Mouse (Mus musculus) forebrain, postnatal 0 days (tissue): ENCODE measurements around the gene Tph1. TPM values are rescaled to one million over a fixed set of nuclear protein-coding genes. Genes with fewer than 3 reads are reported as not detected.
A peak's percentile ranks its signal among the peaks of the same experiment; 100 is the strongest.

Source experiments
- ATAC-seq: fragments of 200-750 bp; cut with Nextera tagmentation; 2 replicates; pipeline ENCODE4 v1.8.0; 2017; ENCODE audit warnings: mild to moderate bottlenecking, moderate library complexity
- DNase-seq: peaks from one replicate; pipeline ENCODE4 v3.0.0-alpha.2; 2015
- H3K27ac ChIP-seq: fragments of 300-500 bp; sonication (generic); 2 replicates; pipeline ENCODE4 v1.5.1; 2014; ENCODE audit warnings: low read depth, mild to moderate bottlenecking, antibody characterized with exemption, low read length, moderate library complexity, mixed read lengths
- H3K27me3 ChIP-seq: fragments of 300-500 bp; sonication (generic); 2 replicates; pipeline ENCODE4 v1.6.1; 2014; ENCODE audit warnings: mild to moderate bottlenecking, low read length, mixed read lengths; ENCODE audit not compliant: insufficient read depth
- H3K36me3 ChIP-seq: fragments of 300-500 bp; sonication (generic); 2 replicates; pipeline ENCODE4 v1.6.1; 2014; ENCODE audit warnings: mild to moderate bottlenecking, moderate library complexity; ENCODE audit not compliant: insufficient read depth
- H3K4me1 ChIP-seq: fragments of 300-500 bp; sonication (generic); 2 replicates; pipeline ENCODE4 v1.6.1; 2014; ENCODE audit warnings: antibody characterized with exemption; ENCODE audit not compliant: insufficient read depth
- H3K4me2 ChIP-seq: fragments of 300-500 bp; sonication (generic); 2 replicates; pipeline ENCODE4 v1.6.1; 2014; ENCODE audit warnings: low read depth, mild to moderate bottlenecking, moderate library complexity
- H3K4me3 ChIP-seq: fragments of 300-500 bp; sonication (generic); 2 replicates; pipeline ENCODE4 v1.5.1; 2014; ENCODE audit warnings: low read depth, low read length, mixed read lengths
- H3K9ac ChIP-seq: fragments of 300-500 bp; sonication (generic); 2 replicates; pipeline ENCODE4 v1.6.1; 2014; ENCODE audit warnings: mild to moderate bottlenecking
- H3K9me3 ChIP-seq: fragments of 300-500 bp; sonication (generic); 2 replicates; pipeline ENCODE4 v1.6.1; 2016; ENCODE audit warnings: low read length
- CTCF ChIP-seq: sonication (generic); IDR thresholded peaks from 2 replicates; pipeline ENCODE4 v1.5.1; 2016; ENCODE audit warnings: antibody characterized with exemption, control low read depth, low read depth
- WGBS: fragments of 180-500 bp; shearing (Covaris S2); extraction: QIAGEN DNeasy Blood & Tissue Kit; methylation state at CpG from one replicate; pipeline ENCODE4 v1.1.7; 2014; 5-methylcytosine and 5-hydroxymethylcytosine counted together
- polyA plus RNA-seq: library from polyadenylated mRNA; unstranded; fragments of >200 nt; fragmentation: Nextera tagmentation; extraction: Ambion mirVana; gene quantifications from 2 replicates; pipeline ENCODE4 v1.2.1, GENCODE M21; 2015
- total RNA-seq: library from RNA; depleted of rRNA; stranded (reverse); fragments of >200 nt; gene quantifications from 2 replicates; pipeline ENCODE4 v1.2.3, GENCODE M21; 2014; rRNA removed

Gene Tph1
- total RNA-seq = 1.3 and 3.6 TPM in 2 replicates
- 0.99 and 1.9 TPM in 2 replicates for polyA plus RNA-seq

- no peak within 1 kb of the TSS for H3K4me2 ChIP-seq
- no peak for ATAC-seq
- no peaks in the 10 kb centered on the region for H3K9me3 ChIP-seq
- WGBS = 67% methylated on average over 10 of the region's 10 CpGs
- peak within 1 kb of the TSS; percentile 59; the same call in 1 of the 2 replicates for H3K27ac ChIP-seq
- H3K4me3 ChIP-seq = no peak within 1 kb of the TSS
- TF ChIP-seq CTCF = no peak
- H3K9ac ChIP-seq = no peak within 1 kb of the TSS
- no peak for DNase-seq
- no peaks in the 10 kb centered on the region for H3K27me3 ChIP-seq
- no peaks in the 10 kb centered on the region for H3K36me3 ChIP-seq
- peaks cover 5% of the 10 kb centered on the region; the same call in 1 of the 2 replicates for H3K4me1 ChIP-seq
These were observed at the start of gene Tph1 for GRCm38 (mm10) chr7:46672160-46672672. TSS of gene Tph1 (minus strand) at chr7:46672537.

DNA sequence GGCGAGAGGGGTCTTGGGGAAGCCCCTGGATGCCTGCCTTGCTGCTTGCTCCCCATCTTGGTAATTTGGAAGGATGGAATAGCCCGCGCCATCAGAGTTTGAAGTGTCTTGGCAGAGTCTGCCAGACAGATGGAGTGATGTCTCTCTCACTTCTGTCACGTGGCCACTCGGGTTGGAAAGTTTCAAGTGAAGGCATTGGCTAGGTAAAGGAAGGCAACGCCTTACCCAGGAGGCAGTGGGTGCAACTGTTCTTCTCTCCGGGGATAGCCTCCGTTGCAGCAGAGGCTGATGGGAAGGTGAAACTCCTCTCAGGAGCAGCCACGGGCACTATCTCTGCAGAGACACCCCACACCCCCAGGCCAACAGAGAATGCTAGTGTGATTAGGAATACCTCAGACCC is 48.1 kb upstream of the Tph1 start:
- Histone ChIP-seq H3K27ac (no peak overlapping the region), H3K27me3 (no peaks in the 10 kb centered on the region), H3K4me3 (no peak overlapping the region), H3K4me2 (no peak overlapping the region), H3K4me1 (no peaks in the 10 kb centered on the region), H3K36me3 (no peaks in the 10 kb centered on the region), H3K9me3 (no peaks in the 10 kb centered on the region), H3K9ac (no peak overlapping the region)
- 54% methylated on average over 9 of the region's 9 CpGs for WGBS
- TF ChIP-seq CTCF = no peak
- DNase-seq = peak; percentile 46
- peak; percentile 42 for ATAC-seq

DNA sequence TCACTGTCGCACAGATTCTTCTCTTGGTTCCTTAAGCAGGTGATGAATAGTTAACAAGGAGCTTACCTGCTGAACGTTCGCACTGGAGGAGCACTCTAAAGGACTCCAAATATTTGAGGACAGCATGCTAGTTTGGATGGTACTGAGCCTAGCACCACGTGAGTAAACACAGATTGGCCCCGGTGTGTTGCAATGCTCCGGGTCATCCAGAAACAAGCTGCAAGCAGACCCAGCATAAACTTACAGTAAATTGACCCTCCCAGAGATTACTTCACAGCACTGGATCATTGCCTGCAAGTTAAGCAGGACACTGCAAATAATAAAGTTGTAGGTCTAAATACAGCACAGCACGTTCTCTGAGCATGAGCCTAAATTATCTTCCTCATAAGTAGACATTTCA is 47.2 kb upstream of the Tph1 start:
- Histone ChIP-seq H3K9ac (no peak overlapping the region), H3K4me3 (no peak overlapping the region), H3K36me3 (no peaks in the 10 kb centered on the region), H3K9me3 (no peaks in the 10 kb centered on the region), H3K4me1 (no peaks in the 10 kb centered on the region), H3K4me2 (no peak overlapping the region), H3K27me3 (no peaks in the 10 kb centered on the region), H3K27ac (no peak overlapping the region)
- DNase-seq (no peak), ATAC-seq (no peak)
- no peak for TF ChIP-seq CTCF
- WGBS = 80% methylated on average over 7 of the region's 7 CpGs

- Histone ChIP-seq H3K27me3 (no peaks in the 10 kb centered on the region), H3K36me3 (no peaks in the 10 kb centered on the region), H3K9me3 (no peaks in the 10 kb centered on the region), H3K4me3 (no peak overlapping the region), H3K27ac (peak overlapping the region; percentile 15; the same call in 1 of the 2 replicates), H3K9ac (no peak overlapping the region), H3K4me2 (no peak overlapping the region), H3K4me1 (no peaks in the 10 kb centered on the region)
- no peak for TF ChIP-seq CTCF
- ATAC-seq = peak; percentile 90
- 59% methylated on average over 7 of the region's 7 CpGs for WGBS
- DNase-seq = peak; percentile 56
These were observed 46.4 kb upstream of the Tph1 start for GRCm38 (mm10) chr7:46718591-46719270.

DNA sequence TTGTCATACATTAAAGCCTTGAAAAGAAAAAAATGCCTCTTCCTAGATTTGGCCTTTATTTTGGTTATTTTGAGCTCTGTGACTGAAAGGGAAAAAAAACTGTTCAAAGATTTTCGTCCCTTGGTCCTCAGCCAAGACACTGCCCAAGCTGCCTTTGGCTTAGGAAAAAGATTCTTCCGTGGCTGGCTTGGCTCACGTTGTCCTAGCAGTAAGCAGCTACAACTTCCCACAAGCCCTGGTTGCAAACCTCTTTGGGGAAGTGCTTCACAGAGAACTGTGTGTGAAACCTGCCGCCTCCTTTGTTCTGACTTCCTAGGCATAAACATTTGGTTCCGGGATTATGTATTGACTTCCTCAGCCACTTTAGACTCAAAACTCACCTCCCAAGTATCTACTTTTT is 44.6 kb upstream of the Tph1 start:
- Histone ChIP-seq H3K9ac (no peak overlapping the region), H3K27ac (no peak overlapping the region), H3K9me3 (no peaks in the 10 kb centered on the region), H3K4me2 (no peak overlapping the region), H3K4me3 (no peak overlapping the region), H3K36me3 (no peaks in the 10 kb centered on the region), H3K4me1 (no peaks in the 10 kb centered on the region), H3K27me3 (no peaks in the 10 kb centered on the region)
- no peak for TF ChIP-seq CTCF
- DNase-seq (peak; percentile 16), ATAC-seq (no peak)
- 54% methylated on average over 5 of the region's 5 CpGs for WGBS

DNA sequence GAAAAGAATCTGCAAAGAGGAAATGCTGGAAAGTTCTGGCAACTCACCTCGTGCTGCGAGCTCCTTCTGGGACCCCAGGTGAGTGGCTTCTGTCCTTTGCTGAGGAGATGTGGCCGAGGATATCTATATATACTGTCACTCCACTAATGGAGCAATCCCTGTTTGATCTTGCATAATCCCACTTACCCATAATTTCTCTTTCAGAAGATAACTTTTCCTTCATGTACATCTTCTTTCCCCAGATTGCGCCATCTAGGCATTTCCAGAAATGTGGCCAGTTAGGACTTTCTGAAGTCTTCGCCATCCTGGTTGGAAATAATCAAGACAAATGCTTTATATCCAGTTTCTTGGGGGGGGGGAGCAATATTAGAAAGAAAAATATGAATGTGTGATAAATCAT is 43.3 kb upstream of the Tph1 start, which contains the start of gene Saa3:
Saa3 (minus strand) TSS at position 101 of the 400 bp plus-strand sequence.
- TF ChIP-seq CTCF = no peak
- Histone ChIP-seq H3K27ac (no peak within 1 kb of the TSS), H3K4me3 (no peak within 1 kb of the TSS), H3K4me2 (no peak within 1 kb of the TSS), H3K4me1 (no peaks in the 10 kb centered on the region), H3K9ac (no peak within 1 kb of the TSS), H3K27me3 (no peaks in the 10 kb centered on the region), H3K36me3 (no peaks in the 10 kb centered on the region), H3K9me3 (no peaks in the 10 kb centered on the region)
- ATAC-seq (no peak), DNase-seq (no peak)
- WGBS = 85% methylated on average over 5 of the region's 5 CpGs

GRCm38 (mm10) chr7:46714518-46714917 is 42.2 kb upstream of the Tph1 start:
- no peak overlapping the region for H3K27ac ChIP-seq
- 32% methylated on average over 6 of the region's 6 CpGs for WGBS
- H3K36me3 ChIP-seq = no peaks in the 10 kb centered on the region
- ATAC-seq (no peak), DNase-seq (peak; percentile 54)
- H3K9me3 ChIP-seq = no peaks in the 10 kb centered on the region
- no peak overlapping the region for H3K9ac ChIP-seq
- H3K27me3 ChIP-seq = no peaks in the 10 kb centered on the region
- peak; percentile 77 for TF ChIP-seq CTCF
- H3K4me3 ChIP-seq = no peak overlapping the region
- peaks cover 3% of the 10 kb centered on the region; the same call in 1 of the 2 replicates for H3K4me1 ChIP-seq
- no peak overlapping the region for H3K4me2 ChIP-seq
